Mouse (Mus musculus) neural tube, embryonic 13.5 days (tissue): ENCODE measurements at regions not wholly inside any gene's neighbourhood (a gene's known extent, or its start where the extent isn't known, plus 50 kb on each side); places are given as distances from the start of the nearest gene placed in this dataset. TPM values are rescaled to one million over a fixed set of nuclear protein-coding genes. Genes with fewer than 3 reads are reported as not detected.

Source experiments
- ATAC-seq: fragments of 200-750 bp; cut with Nextera tagmentation; 2 replicates; pipeline ENCODE4 v1.8.0; 2017; ENCODE audit warnings: low read depth, mild to moderate bottlenecking, moderate TSS enrichment, moderate library complexity
- H3K27ac ChIP-seq: fragments of 300-500 bp; sonication (generic); replicated peaks from 2 replicates; pipeline ENCODE4 v1.5.1; 2015; ENCODE audit warnings: moderate library complexity, mild to moderate bottlenecking, inconsistent platforms
- H3K27me3 ChIP-seq: fragments of 300-500 bp; sonication (generic); 2 replicates; pipeline ENCODE4 v1.6.1; 2015; ENCODE audit warnings: mild to moderate bottlenecking, inconsistent platforms
- H3K36me3 ChIP-seq: fragments of 300-500 bp; sonication (generic); 2 replicates; pipeline ENCODE4 v1.6.1; 2015; ENCODE audit warnings: mild to moderate bottlenecking, inconsistent platforms
- H3K4me1 ChIP-seq: fragments of 300-500 bp; sonication (generic); replicated peaks from 2 replicates; pipeline ENCODE4 v1.6.1; 2015; ENCODE audit warnings: inconsistent platforms
- H3K4me2 ChIP-seq: fragments of 300-500 bp; sonication (generic); 2 replicates; pipeline ENCODE4 v1.6.1; 2015; ENCODE audit warnings: inconsistent platforms, mild to moderate bottlenecking, moderate library complexity
- H3K4me3 ChIP-seq: fragments of 300-500 bp; sonication (generic); 2 replicates; pipeline ENCODE4 v1.5.1; 2015; ENCODE audit warnings: mild to moderate bottlenecking, inconsistent platforms
- H3K9ac ChIP-seq: fragments of 300-500 bp; sonication (generic); 2 replicates; pipeline ENCODE4 v1.6.1; 2015; ENCODE audit warnings: moderate library complexity, mild to moderate bottlenecking, inconsistent platforms
- H3K9me3 ChIP-seq: fragments of 300-500 bp; sonication (generic); 2 replicates; pipeline ENCODE4 v1.6.1; 2016; ENCODE audit warnings: inconsistent platforms
- whole genome bisulfite sequencing: fragments of 180-500 bp; shearing (Covaris S2); methylation state at CpG from one replicate; pipeline ENCODE4 v1.1.7; 2015; 5-methylcytosine and 5-hydroxymethylcytosine counted together
- microRNA-seq: library from miRNA; unstranded; fragments of <30 nt; microRNA quantifications from one replicate; pipeline ENCODE4, GENCODE M21; 2016

- 90% methylated on average over 2 of the region's 2 CpGs for WGBS
Measured at GRCm38 (mm10) chr1:82168949-82169348, 64.0 kb upstream of the Gm9747 start.

DNA sequence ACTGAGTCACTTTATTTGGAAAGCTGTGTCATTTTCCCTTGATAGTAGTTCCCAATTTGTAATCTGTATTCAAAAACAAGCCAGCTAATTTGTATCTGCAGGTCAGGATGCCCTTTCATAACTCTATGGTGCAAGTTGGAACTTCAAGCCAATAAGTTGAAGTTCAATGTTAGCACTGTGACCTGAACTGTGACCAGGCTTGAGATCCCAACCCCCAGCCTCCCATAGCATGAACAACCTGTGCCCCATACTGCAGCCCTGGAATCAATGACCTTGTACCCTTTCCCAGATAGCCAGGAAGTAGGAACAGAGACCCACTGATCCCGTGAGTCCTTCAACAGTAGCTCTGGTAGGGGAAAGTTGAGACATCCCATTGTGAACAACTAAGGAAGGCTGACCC, 52.5 kb upstream of the Gm9747 start:
- no peaks in the 10 kb centered on the region for H3K36me3 ChIP-seq

More at GRCm38 (mm10) chr1:82168949-82169348, 64.0 kb upstream of the Gm9747 start:
- no peaks in the 10 kb centered on the region for H3K36me3 ChIP-seq
- H3K4me2 ChIP-seq: no peak overlapping the region
- H3K27ac ChIP-seq: no peak overlapping the region
- H3K9ac ChIP-seq: no peak overlapping the region
- no peaks in the 10 kb centered on the region for H3K27me3 ChIP-seq
- H3K4me1 ChIP-seq: no peaks in the 10 kb centered on the region
- no peak overlapping the region for H3K4me3 ChIP-seq
- no peak for ATAC-seq
- no peaks in the 10 kb centered on the region for H3K9me3 ChIP-seq

More for the DNA sequence above, 52.5 kb upstream of the Gm9747 start:
- Histone ChIP-seq H3K4me3 (no peak overlapping the region), H3K27me3 (no peaks in the 10 kb centered on the region), H3K9me3 (no peaks in the 10 kb centered on the region), H3K4me1 (no peaks in the 10 kb centered on the region), H3K27ac (no peak overlapping the region), H3K9ac (no peak overlapping the region), H3K4me2 (no peak overlapping the region)
- WGBS: 89% methylated on average over 1 of the region's 1 CpGs
- ATAC-seq: no peak

Small RNA genes lying in the stretch of these regions (microRNA-seq; reads per million reads assigned to microRNA genes)
- not detected for gene Mir6344
